Mouse (Mus musculus) myocyte (in vitro differentiated cells): Measurements from ENCODE around the gene Fgf18.

Experiments used
- CEBPB ChIP-seq: IDR thresholded peaks from 2 replicates; pipeline ENCODE4 v1.6.1; 2011; ENCODE audit warnings: mild to moderate bottlenecking, moderate library complexity; ENCODE audit not compliant: poor library complexity, insufficient read depth, severe bottlenecking
- E2F4 ChIP-seq: IDR thresholded peaks from one replicate; pipeline ENCODE4 v1.6.1; 2011; ENCODE audit warnings: mild to moderate bottlenecking, control low read depth, moderate library complexity; ENCODE audit not compliant: insufficient read depth
- MAX ChIP-seq: IDR thresholded peaks from one replicate; pipeline ENCODE4 v1.6.1; 2011; ENCODE audit warnings: low read depth, mild to moderate bottlenecking, control low read depth
- MYOD1 ChIP-seq, 3 experiments: IDR thresholded peaks; one replicate each; pipeline ENCODE4 v1.6.1; 2011; ENCODE audit warnings: control low read depth in 2 of 3, low read depth in 2 of 3, mild to moderate bottlenecking in 2 of 3, moderate library complexity in 1 of 3; ENCODE audit not compliant: insufficient read length in 2 of 3, control insufficient read depth in 1 of 3
- MYOG ChIP-seq, 3 experiments: IDR thresholded peaks; one replicate each; pipeline ENCODE4 v1.6.1; 2011; ENCODE audit warnings: control low read depth in 2 of 3, low read depth in 2 of 3, mild to moderate bottlenecking in 2 of 3; ENCODE audit not compliant: insufficient read length in 2 of 3, control insufficient read depth in 1 of 3, insufficient read depth in 1 of 3
- POLR2A ChIP-seq: IDR thresholded peaks from one replicate; pipeline ENCODE4 v1.6.1; 2011; ENCODE audit warnings: low read depth, mild to moderate bottlenecking, control low read depth, moderate library complexity; ENCODE audit not compliant: insufficient read length
- POLR2AphosphoS2 ChIP-seq: IDR thresholded peaks from one replicate; pipeline ENCODE4 v1.6.1; 2011; ENCODE audit warnings: low read depth, control low read depth; ENCODE audit not compliant: insufficient read length
- REST ChIP-seq: IDR thresholded peaks from one replicate; pipeline ENCODE4 v1.6.1; 2011; ENCODE audit warnings: mild to moderate bottlenecking, control low read depth, moderate library complexity; ENCODE audit not compliant: insufficient read depth, insufficient read length
- SRF ChIP-seq: IDR thresholded peaks from one replicate; pipeline ENCODE4 v1.6.1; 2011; ENCODE audit warnings: low read depth; ENCODE audit not compliant: control insufficient read depth, insufficient read length
- TCF12 ChIP-seq: IDR thresholded peaks from one replicate; pipeline ENCODE4 v1.6.1; 2011; ENCODE audit warnings: mild to moderate bottlenecking, control low read depth; ENCODE audit not compliant: poor library complexity, insufficient read depth, severe bottlenecking
- TCF3 ChIP-seq: IDR thresholded peaks from one replicate; pipeline ENCODE4 v1.6.1; 2011; ENCODE audit warnings: low read depth, control low read depth; ENCODE audit not compliant: insufficient read length
- USF1 ChIP-seq: IDR thresholded peaks from one replicate; pipeline ENCODE4 v1.6.1; 2011; ENCODE audit warnings: low read depth, mild to moderate bottlenecking, control low read depth, moderate library complexity

DNA sequence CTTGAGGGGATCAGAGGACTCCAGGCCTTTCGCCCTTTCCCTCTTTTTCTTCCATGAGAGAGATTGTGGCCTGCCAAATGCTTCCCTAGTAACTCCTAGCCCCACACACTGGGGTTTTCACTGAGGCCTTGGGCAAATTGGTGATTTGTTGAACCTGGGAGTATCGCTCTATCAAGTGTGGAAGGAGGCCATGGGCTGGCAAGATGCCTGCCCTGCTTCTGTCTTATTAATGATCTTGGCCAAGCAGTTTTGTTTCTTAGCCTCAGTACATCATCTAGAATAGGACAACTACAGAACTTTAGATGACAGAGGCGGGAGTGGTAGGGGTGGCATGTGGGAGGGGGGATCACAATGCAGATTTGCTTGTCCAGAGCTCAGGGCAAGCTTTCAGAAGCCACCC lies 31.4 kb downstream of the Fgf18 start:
- no peak for TF ChIP-seq POLR2A
- TF ChIP-seq MAX, result no peak
- TF ChIP-seq USF1, result no peak
- no peak for TF ChIP-seq TCF12
- no peak for TF ChIP-seq CEBPB
- no peak for TF ChIP-seq POLR2AphosphoS2
- no peak for TF ChIP-seq E2F4
- no peak for TF ChIP-seq MYOD1 (IDR thresholded peaks at IDR 0.05; ENCODE audit: control insufficient read depth in 1 of 3, insufficient read length in 2 of 3, low read depth in 2 of 3)
- TF ChIP-seq REST, result no peak
- TF ChIP-seq MYOG (IDR thresholded peaks at IDR 0.05; ENCODE audit: control insufficient read depth in 1 of 3, insufficient read depth in 1 of 3, insufficient read length in 2 of 3, low read depth in 2 of 3), result no peak
- no peak for TF ChIP-seq SRF
- TF ChIP-seq TCF3, result no peak
